8 mouse cellular contexts compared by ENCODE assay signal in the genomic region with DNA sequence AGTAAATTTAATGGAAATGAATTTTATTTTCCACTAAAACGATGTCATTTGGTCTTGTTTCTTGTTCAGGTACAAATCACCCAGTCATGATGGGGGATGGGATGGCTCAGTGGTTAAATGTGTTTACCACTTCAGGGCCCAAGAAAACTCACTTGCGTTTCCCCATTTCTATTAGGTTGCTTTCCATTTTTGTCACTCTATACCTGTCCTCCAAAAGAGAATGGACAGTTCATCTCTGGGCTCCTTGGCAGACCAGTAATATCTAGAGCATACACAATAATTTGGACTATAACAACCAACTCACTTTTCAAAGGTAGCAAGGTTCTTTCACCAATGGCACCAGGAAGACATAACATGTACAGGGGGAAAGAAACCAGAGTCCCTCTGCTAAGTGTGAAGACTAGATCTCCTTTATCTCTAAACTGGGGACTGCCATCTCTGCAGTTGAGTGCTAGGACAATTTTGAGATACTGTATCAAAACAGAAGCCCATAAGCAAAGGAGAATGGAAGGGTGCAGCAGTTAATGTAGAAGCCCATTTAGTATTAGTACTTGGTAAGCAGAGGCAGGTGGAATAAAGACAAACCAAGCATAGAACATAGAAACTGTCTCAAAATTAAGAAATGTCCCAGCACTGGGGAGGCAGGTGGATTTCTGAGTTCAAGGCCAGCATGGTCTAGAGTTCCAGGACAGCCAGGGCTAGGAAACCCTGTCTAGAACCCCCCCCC. TPM values are rescaled to one million over a fixed set of nuclear protein-coding genes. Genes with fewer than 3 reads are reported as not detected.
DNase-seq lines count a peak whose midpoint lies in the region; ATAC-seq lines count a peak whose summit lies in the region.

No protein-coding gene starts in this region.

- peaks cover 20% of the 10 kb centered on the region for H3K36me3 ChIP-seq in heart, embryonic 13.5 days
- H3K36me3 ChIP-seq in hindbrain, embryonic 14.5 days (replicated peaks; ENCODE audit: control insufficient read depth, insufficient read depth) = peaks cover 30% of the 10 kb centered on the region
- H3K36me3 ChIP-seq in midbrain, embryonic 13.5 days = peaks cover 17% of the 10 kb centered on the region

- 31% methylated on average over 2 of the region's 2 CpGs for WGBS in heart, embryonic 13.5 days
- 28% methylated on average over 2 of the region's 2 CpGs for WGBS in hindbrain, embryonic 14.5 days
- WGBS in midbrain, embryonic 13.5 days = 25% methylated on average over 2 of the region's 2 CpGs

- peaks cover 28% of the 10 kb centered on the region for H3K4me1 ChIP-seq in heart, embryonic 13.5 days
- peaks cover 20% of the 10 kb centered on the region for H3K4me1 ChIP-seq in hindbrain, embryonic 14.5 days (replicated peaks; ENCODE audit: control insufficient read depth, insufficient read depth, low read length)
- H3K4me1 ChIP-seq in midbrain, embryonic 13.5 days (replicated peaks) = peaks cover 26% of the 10 kb centered on the region

- H3K4me2 ChIP-seq in heart, embryonic 13.5 days = peak overlapping the region; percentile 79
- peak overlapping the region; percentile 96 for H3K4me2 ChIP-seq in hindbrain, embryonic 14.5 days (replicated peaks)
- H3K4me2 ChIP-seq in midbrain, embryonic 13.5 days (replicated peaks) = peak overlapping the region; percentile 77

- H3K9ac ChIP-seq in heart, embryonic 13.5 days = peak overlapping the region; percentile 99
- H3K9ac ChIP-seq in hindbrain, embryonic 14.5 days = peak overlapping the region; percentile 97
- peak overlapping the region; percentile 95 for H3K9ac ChIP-seq in midbrain, embryonic 13.5 days (replicated peaks)

- ATAC-seq in heart, embryonic 13.5 days (ENCODE audit: extremely low read depth, insufficient number of reproducible peaks, low FRiP score, low TSS enrichment) = no peak
- ATAC-seq in hindbrain, embryonic 14.5 days (ENCODE audit: low FRiP score) = no peak
- no peak for ATAC-seq in midbrain, embryonic 13.5 days
- ATAC-seq in frontal cortex, adult (ENCODE audit: low TSS enrichment) = no peak
- ATAC-seq in granulocyte monocyte progenitor cell, adult 5-6 weeks (replicated peaks; ENCODE audit: poor library complexity, severe bottlenecking) = no peak

- no peak for DNase-seq in heart, postnatal 25 days (ENCODE audit: low spot score)
- peak; percentile 83 for DNase-seq in ZHBTc4 (ENCODE audit: low read depth, low spot score)
- no peak for DNase-seq in hindbrain, embryonic 14.5 days (ENCODE audit: low spot score)
- DNase-seq in thymus, postnatal 10 days (ENCODE audit: low spot score in 2 of 2) = no peak

- H3K9me3 ChIP-seq in heart, embryonic 13.5 days = no peaks in the 10 kb centered on the region
- no peaks in the 10 kb centered on the region for H3K9me3 ChIP-seq in hindbrain, embryonic 14.5 days (ENCODE audit: control insufficient read depth, low read length)
- H3K9me3 ChIP-seq in midbrain, embryonic 13.5 days = no peaks in the 10 kb centered on the region

- H3K4me3 ChIP-seq in heart, embryonic 13.5 days = peak overlapping the region; percentile 89
- peak overlapping the region; percentile 85 for H3K4me3 ChIP-seq in hindbrain, embryonic 14.5 days (replicated peaks; ENCODE audit: low read length)
- H3K4me3 ChIP-seq in midbrain, embryonic 13.5 days (replicated peaks) = peak overlapping the region; percentile 90

- H3K27me3 ChIP-seq in heart, embryonic 13.5 days (replicated peaks) = no peaks in the 10 kb centered on the region
- H3K27me3 ChIP-seq in hindbrain, embryonic 14.5 days (ENCODE audit: control insufficient read depth, insufficient read depth, low read length) = no peaks in the 10 kb centered on the region
- 0 out of 2 replicates have a peak, but pooled peaks cover 3% of the 10 kb centered on the region for H3K27me3 ChIP-seq in midbrain, embryonic 13.5 days

- intact Hi-C loops in heart, postnatal 25 days (cut with DNase I) = loop anchor here (5.0 kb wide), 1 partner anchor 83 kb away; a partner anchor contains a TSS

- H3K27ac ChIP-seq in heart, embryonic 13.5 days (replicated peaks) = peak overlapping the region; percentile 9; the same call in 1 of the 2 replicates
- no peak overlapping the region for H3K27ac ChIP-seq in hindbrain, embryonic 14.5 days
- no peak overlapping the region for H3K27ac ChIP-seq in midbrain, embryonic 13.5 days

RNA-seq across cellular contexts. Expression of a gene that starts 27.5 kb away (rescaled TPM):
- 6.3 and 8.4 TPM in 2 replicates for polyA plus RNA-seq in heart, embryonic 13.5 days (2015; fragmentation: Nextera tagmentation; extraction: Ambion mirVana)
- 1 to 10 TPM; 6.0 to 9.6 TPM for total RNA-seq in heart, postnatal 25 days (2021)
- polyA plus RNA-seq in hindbrain, embryonic 14.5 days (2014; fragmentation: Nextera tagmentation; extraction: Ambion mirVana) = 16.9 and 18.4 TPM in 2 replicates
- 18.5 and 20.4 TPM in 2 replicates for polyA plus RNA-seq in midbrain, embryonic 13.5 days (2015; fragmentation: Nextera tagmentation; extraction: Ambion mirVana)
- 8.9 and 12.4 TPM in 2 replicates for total RNA-seq in granulocyte monocyte progenitor cell, adult 5-6 weeks (2014; fragmentation: Nextera tagmentation)
- total RNA-seq in granulocyte monocyte progenitor cell, adult 5-6 weeks (2017) = 7.3 and 10.6 TPM in 2 replicates

RNA-seq across cellular contexts. Expression of a gene that starts 37.9 kb away (rescaled TPM):
- 51.9 and 53.3 TPM in 2 replicates for polyA plus RNA-seq in heart, embryonic 13.5 days (2015; fragmentation: Nextera tagmentation; extraction: Ambion mirVana)
- total RNA-seq in heart, postnatal 25 days (2021) = 10 to 100 TPM; 53.0 to 64.1 TPM
- 91.5 and 98.2 TPM in 2 replicates for polyA plus RNA-seq in hindbrain, embryonic 14.5 days (2014; fragmentation: Nextera tagmentation; extraction: Ambion mirVana)
- 95.9 and 102 TPM in 2 replicates for polyA plus RNA-seq in midbrain, embryonic 13.5 days (2015; fragmentation: Nextera tagmentation; extraction: Ambion mirVana)
- 231 and 250 TPM in 2 replicates for total RNA-seq in granulocyte monocyte progenitor cell, adult 5-6 weeks (2014; fragmentation: Nextera tagmentation)
- total RNA-seq in granulocyte monocyte progenitor cell, adult 5-6 weeks (2017) = 274 and 276 TPM in 2 replicates
